Mouse (Mus musculus): Measurements from ENCODE around the gene Olfr1130.
"Not testable (repeated sequence)": the region's sequence is repeated elsewhere in the genome, so short reads cannot be mapped to it uniquely, and the experiment has no call there.

The Olfr1130 gene

GRCm38 (mm10) chr2:87605912-87606311 lies at the start of gene Olfr1130:
Olfr1130 (plus strand) TSS chr2:87606212.
- not testable (repeated sequence) for DNase-seq (ENCODE audit: low read depth)

GRCm38 (mm10) chr2:87573602-87574001 lies 32.4 kb upstream of the Olfr1130 start, which contains the start of gene Olfr1129:
Olfr1129 (plus strand) TSS chr2:87573902.
- DNase-seq (ENCODE audit: low read depth): not testable (repeated sequence)

GRCm38 (mm10) chr2:87626804-87627203 lies 20.8 kb downstream of the Olfr1130 start, which contains the start of gene Olfr1131:
Olfr1131 (plus strand) TSS chr2:87627104.
- DNase-seq (ENCODE audit: low read depth): no peak

GRCm38 (mm10) chr2:87637435-87637834 lies 31.4 kb downstream of the Olfr1130 start, which contains the start of gene Olfr1132:
Olfr1132 (minus strand) TSS chr2:87637535.
- no peak for DNase-seq (ENCODE audit: low read depth)

GRCm38 (mm10) chr2:87642441-87642840 lies 36.4 kb downstream of the Olfr1130 start:
- DNase-seq (ENCODE audit: low read depth): no peak

- no peak for DNase-seq (ENCODE audit: low read depth)
Measured at GRCm38 (mm10) chr2:87647274-87647673, 41.3 kb downstream of the Olfr1130 start, which contains the start of gene Olfr1133. Olfr1133 (minus strand) TSS chr2:87647374.

- no peak for DNase-seq (ENCODE audit: low read depth)
Measured at GRCm38 (mm10) chr2:87658360-87658759, 52.3 kb downstream of the Olfr1130 start, which contains the start of gene Olfr1134. Olfr1134 (minus strand) TSS chr2:87658460.

Data from naive thymus-derived CD4-positive, alpha-beta T cell, adult 2 months (primary cell).